Mouse (Mus musculus): ENCODE data around the gene Hba-x. TPM values are rescaled to one million over a fixed set of nuclear protein-coding genes. Genes with fewer than 3 reads are reported as not detected.

Hba-x gene
- polyA plus RNA-seq, 1 experiment, result not detected

DNA sequence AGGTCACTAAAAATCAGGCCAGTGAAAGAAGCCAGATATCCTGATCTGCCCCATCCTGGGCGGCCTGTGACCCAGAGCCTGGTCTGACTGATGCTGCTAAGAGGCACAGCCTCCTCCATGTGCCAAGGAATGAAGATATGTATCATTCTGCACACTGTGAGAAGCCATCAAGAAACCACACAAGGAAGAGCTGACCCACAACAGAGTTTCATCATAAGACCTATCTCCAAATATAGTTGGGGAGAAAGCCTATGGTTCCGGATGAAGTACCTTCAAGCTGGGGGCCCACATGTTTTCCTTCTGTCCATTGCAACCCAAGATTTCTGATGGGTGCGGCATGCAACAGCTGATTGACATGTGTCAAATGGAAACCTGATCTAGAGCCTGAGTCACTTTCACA is 39.8 kb downstream of the Hba-x start:
- H3K4me1 ChIP-seq (ENCODE audit: control insufficient read depth, insufficient read depth, insufficient read length, low read length), result no peaks in the 10 kb centered on the region
- H3K27ac ChIP-seq (replicated peaks; ENCODE audit: low read depth, low read length), result no peak overlapping the region
- no peak overlapping the region for H3K4me3 ChIP-seq (ENCODE audit: insufficient read depth, low read depth, low read length)

DNA sequence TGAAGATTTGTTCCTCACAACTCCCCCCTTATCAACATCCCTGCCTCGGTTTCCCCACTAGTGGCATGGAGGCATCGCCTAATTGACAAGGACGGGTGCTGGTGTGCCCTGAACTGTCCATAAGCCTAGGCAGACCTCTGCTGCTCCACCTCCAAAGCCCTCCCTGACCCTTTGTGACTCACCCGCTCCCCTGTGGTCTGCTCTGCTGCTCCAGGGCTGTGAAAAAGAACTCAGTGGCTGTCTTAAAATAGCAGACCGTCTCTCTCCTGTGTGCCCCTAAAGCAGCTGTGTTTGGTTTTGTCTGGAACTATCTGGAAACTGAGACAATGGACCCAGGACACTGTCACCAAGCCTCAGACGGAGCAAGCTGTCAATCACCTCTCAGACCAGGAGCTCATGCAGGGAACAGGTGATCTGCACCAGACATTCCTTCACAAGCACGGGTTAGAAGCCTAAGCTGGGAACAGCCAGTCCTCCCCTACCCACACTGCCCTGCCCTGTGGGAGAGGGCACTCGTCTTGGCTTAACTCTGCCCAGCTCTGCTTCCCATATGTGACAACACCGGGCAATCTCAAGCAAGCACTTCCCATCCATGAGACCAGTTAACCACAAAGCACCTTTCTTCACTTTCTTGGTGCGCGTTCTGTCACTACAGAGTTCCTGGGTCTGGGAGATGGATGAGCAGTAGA is 44.5 kb downstream of the Hba-x start:
- H3K27ac ChIP-seq (replicated peaks; ENCODE audit: low read depth, low read length), result no peak overlapping the region

DNA sequence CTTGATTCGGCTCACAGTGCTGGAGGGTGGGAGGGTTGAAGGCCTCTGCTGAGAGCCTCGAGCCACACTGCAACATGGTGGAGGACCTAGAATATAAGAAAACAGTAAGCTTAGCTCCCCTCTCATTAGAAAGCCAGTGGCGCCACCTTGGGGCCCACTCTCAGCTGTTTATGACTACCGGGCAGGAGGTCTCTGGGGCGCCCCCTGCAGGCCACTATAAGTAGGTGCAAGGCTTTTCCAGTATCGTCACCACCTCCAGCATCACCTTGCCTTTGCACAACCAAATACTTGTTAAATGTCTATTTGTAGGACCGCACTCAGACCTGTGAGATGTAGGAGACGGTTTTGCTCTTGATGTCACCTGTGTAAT is 45.0 kb downstream of the Hba-x start:
- no peak overlapping the region for H3K27ac ChIP-seq (replicated peaks; ENCODE audit: low read depth, low read length)
- H3K4me1 ChIP-seq (ENCODE audit: control insufficient read depth, insufficient read depth, insufficient read length, low read length), result no peaks in the 10 kb centered on the region
- no peak overlapping the region for H3K4me3 ChIP-seq (ENCODE audit: insufficient read depth, low read depth, low read length)

More for the DNA sequence above, 44.5 kb downstream of the Hba-x start:
- no peaks in the 10 kb centered on the region for H3K4me1 ChIP-seq (ENCODE audit: control insufficient read depth, insufficient read depth, insufficient read length, low read length)
- H3K4me3 ChIP-seq (ENCODE audit: insufficient read depth, low read depth, low read length), result no peak overlapping the region

- Histone ChIP-seq H3K4me1 (ENCODE audit: control insufficient read depth, insufficient read depth, insufficient read length, low read length) (no peaks in the 10 kb centered on the region), H3K27ac (replicated peaks; ENCODE audit: low read depth, low read length) (no peak overlapping the region), H3K4me3 (ENCODE audit: insufficient read depth, low read depth, low read length) (peak overlapping the region; percentile 41)
These were observed 48.4 kb downstream of the Hba-x start for GRCm38 (mm10) chr11:32324609-32325008.

Other genes with a start within 250 kb of the Hba-x start
- not detected in 2 replicates for gene Il9r, start 76.1 kb upstream of the Hba-x start, polyA plus RNA-seq (2012; ENCODE audit: insufficient read depth, insufficient read length, missing spikeins)
- gene Snrnp25, start 71.0 kb upstream of the Hba-x start, polyA plus RNA-seq (2012; ENCODE audit: insufficient read depth, insufficient read length, missing spikeins), result 14.6 and 22.6 TPM in 2 replicates
- gene Rhbdf1, start 54.1 kb upstream of the Hba-x start, polyA plus RNA-seq (2012; ENCODE audit: insufficient read depth, insufficient read length, missing spikeins), result 8.9 and 11.6 TPM in 2 replicates
- 7.6 and 9.3 TPM in 2 replicates for gene Mpg, start 49.9 kb upstream of the Hba-x start, polyA plus RNA-seq (2012; ENCODE audit: insufficient read depth, insufficient read length, missing spikeins)
- 18.2 and 19.3 TPM in 2 replicates for gene Nprl3, start 8.7 kb upstream of the Hba-x start, polyA plus RNA-seq (2012; ENCODE audit: insufficient read depth, insufficient read length, missing spikeins)
- 66.6 and 483 TPM in 2 replicates for gene Hba-a1, start 7.1 kb downstream of the Hba-x start, polyA plus RNA-seq (2012; ENCODE audit: insufficient read depth, insufficient read length, missing spikeins)
- not detected in 2 replicates for gene Hbq1b, start 10.6 kb downstream of the Hba-x start, polyA plus RNA-seq (2012; ENCODE audit: insufficient read depth, insufficient read length, missing spikeins)
- 532 and 3,024 TPM in 2 replicates for gene Hba-a2, start 20.1 kb downstream of the Hba-x start, polyA plus RNA-seq (2012; ENCODE audit: insufficient read depth, insufficient read length, missing spikeins)
- gene Hbq1a, start 23.7 kb downstream of the Hba-x start, polyA plus RNA-seq (2012; ENCODE audit: insufficient read depth, insufficient read length, missing spikeins), result not detected in 2 replicates
- 3.4 and 5.6 TPM in 2 replicates for gene Sh3pxd2b, start 71.4 kb downstream of the Hba-x start, polyA plus RNA-seq (2012; ENCODE audit: insufficient read depth, insufficient read length, missing spikeins)
- 2.6 and 2.7 TPM in 2 replicates for gene Ubtd2, start 179.0 kb downstream of the Hba-x start, polyA plus RNA-seq (2012; ENCODE audit: insufficient read depth, insufficient read length, missing spikeins)